Mouse (Mus musculus): ENCODE data around the gene Ttc16.

The Ttc16 gene

DNA sequence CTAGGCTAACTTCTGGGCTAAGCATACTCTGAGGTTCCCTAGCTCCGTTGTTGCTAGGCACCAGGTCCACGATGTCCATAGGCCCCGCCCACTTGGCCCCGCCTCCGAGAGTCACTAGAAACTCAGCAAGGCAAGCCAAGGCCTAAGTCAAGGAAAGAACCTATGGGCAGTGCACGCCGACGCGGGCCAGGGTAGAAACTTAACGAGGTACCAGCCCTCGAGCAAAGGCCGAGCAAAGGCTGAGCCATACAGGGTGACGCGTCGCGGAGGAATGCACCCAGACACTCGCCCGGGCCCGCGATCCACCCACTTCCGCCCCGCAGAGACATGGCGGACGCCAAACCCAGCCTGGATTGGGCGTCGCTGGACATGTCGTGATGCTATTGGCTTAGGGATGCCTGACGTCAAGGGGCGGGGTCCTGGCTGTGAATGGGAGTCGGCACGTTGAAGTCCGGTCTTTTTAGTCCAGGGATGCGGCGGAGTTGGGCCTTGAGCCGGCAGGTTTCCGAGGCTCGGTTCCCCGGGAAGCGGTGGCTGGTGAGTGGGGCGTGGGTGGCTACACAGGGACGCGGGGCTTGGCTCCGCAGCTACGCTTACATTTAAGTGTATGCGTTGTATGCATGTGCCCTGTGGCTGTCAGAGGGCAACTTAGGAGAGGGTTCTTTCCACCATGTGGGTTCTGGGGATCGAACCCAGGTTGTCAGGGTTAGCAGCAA, at the start of gene Ttc16, which contains the start of gene Ptrh1:
Gene Ttc16, minus strand, starts transcription at position 275 of the 716 bp plus-strand sequence.
Gene Ptrh1, plus strand, starts transcription at position 428 of the 716 bp plus-strand sequence.
- peak; percentile 87 for ATAC-seq (ENCODE audit: insufficient number of reproducible peaks, low FRiP score, low TSS enrichment)

DNA sequence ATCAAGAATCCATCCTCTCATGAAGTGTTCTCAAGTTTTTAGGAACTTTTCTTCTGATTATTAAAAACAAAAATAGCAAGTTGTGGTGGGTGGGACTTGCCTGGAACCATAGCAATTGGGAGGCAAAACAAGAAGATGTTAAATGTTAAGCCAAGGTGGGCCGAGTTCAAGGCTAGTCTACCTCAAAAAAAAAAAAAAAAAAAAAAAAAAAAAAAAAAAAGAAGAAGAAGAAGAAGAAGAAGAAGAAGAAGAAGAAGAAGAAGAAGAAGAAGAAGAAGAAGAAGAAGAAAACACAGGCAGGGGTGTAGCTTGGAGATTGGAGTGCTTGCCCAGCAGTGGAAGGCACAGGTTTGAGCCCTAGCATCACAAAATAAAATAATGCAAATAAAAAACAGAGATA, 49.3 kb upstream of the Ttc16 start:
- no peak for ATAC-seq (ENCODE audit: insufficient number of reproducible peaks, low FRiP score, low TSS enrichment)

DNA sequence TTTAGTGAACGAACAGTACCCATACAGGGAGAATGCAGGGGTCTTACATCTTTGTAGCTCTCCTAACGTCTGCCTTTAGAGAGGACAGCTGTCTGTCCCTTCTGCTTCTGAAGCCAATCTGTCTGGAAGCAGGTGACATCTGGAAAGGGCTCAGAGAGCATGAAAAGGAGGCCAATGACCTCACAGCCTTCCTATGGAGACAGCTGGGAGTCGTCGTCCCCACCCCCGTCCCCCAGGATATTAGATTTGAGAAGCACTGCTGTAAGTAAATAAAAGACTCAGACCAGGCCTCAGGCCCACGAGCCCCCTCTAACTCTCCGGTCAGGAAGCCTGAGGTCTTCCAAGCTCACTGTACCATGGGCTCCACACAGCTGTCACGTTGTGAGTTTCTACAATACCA, 48.7 kb upstream of the Ttc16 start:
- no peak for ATAC-seq (ENCODE audit: insufficient number of reproducible peaks, low FRiP score, low TSS enrichment)

DNA sequence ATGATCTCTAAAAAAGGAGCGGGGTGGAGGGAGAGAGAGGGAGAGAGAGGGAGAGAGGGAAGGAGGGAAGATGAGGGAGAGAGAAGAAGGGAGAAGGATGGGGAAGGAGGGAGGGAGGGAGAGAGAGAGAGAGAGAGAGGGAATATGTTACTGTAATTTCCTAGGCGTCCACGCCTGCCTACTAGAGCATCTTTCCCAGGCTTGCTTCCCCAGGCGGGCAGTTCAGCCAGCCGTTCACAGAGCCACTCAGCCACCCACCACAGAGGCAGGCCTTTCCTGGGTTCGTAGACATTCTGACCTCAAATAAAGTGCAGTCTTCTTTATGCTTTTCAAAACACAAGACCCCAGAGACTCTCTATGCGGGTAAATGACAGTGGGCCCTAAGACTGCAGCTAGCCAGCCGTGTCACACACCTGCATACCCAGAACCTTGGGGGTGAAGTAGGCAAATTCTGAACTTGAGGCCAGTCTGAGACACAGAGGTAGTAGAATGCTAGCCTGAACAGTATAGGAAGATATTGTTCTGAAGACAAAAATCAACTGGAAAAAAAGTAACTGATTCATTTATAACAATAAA, 48.2 kb upstream of the Ttc16 start:
- no peak for ATAC-seq (ENCODE audit: insufficient number of reproducible peaks, low FRiP score, low TSS enrichment)

DNA sequence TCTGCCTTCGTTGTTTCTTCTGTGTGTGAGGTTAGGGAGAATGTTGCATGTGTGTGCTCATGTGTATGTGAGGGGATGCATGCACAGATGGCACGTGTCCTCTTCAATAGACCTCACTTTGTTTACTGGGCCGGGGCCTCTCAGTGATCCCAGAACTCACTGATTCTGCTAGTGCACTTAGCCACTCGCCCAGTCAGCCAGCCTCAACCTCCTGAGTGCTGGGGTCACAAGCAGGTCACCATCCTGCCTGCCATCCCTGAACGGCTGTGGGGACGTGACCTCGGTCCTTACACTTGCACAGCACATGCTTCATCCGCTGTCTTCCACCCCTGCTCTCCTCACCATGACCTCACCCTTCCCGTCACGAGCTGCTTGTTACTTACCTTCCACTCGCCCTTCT, 47.7 kb upstream of the Ttc16 start:
- ATAC-seq (ENCODE audit: insufficient number of reproducible peaks, low FRiP score, low TSS enrichment) = no peak

DNA sequence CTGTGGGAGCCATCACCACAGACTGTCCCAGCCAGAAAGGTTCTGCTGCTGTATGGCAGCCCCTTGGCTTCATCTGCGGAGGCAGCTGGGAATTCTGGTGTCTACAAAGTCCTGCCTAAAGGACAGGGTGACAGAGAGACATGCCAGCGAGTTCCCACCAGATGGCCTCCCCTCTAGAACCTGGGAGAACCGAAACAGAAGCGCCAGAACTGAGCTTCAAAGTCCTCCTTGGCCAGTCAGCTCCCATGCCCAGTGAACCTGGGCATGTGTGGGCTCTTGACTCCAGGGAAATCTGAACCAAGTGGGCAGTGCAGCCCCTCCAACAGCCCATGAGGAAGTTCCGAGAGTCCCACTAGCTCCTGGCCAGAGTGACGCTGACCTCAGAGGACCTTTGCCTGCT, 47.2 kb upstream of the Ttc16 start:
- ATAC-seq (ENCODE audit: insufficient number of reproducible peaks, low FRiP score, low TSS enrichment) = 0 out of 2 replicates have a peak, but pooled peaks have one; percentile 23

DNA sequence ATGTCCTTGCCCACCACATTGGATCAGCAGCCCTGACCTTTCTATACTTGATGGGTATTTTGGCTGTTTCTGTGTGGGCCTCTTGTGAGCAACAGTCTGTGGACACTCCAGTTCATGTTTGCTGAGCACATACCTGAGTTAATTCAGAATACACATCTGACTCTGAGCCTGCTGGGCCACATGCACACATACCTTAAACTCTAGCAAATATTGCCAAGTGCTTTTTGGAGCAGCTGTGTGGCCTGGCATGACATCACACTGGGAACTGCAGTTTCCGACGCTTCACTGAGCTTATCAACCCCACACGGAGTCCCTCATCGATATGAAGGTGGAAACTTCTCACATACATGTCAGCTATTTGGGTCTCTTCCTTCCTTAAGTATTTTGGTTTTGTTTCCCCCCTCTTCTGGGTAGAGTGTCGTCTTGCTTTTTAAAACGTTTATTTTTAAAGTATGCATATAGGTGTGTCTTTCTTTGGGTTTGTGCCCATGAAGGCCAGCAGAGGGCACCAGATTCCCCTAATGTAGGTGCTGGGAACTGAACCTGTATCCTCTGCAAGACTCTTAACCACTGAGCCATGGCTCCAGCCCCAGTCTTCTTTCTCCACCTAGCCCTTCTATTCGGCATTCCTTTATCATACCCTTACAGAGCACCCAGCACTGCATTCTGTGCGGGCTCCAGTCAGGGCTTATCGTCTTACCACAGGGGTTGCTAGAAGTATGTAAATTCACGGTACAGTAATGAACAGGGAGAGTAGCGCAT, 45.8 kb upstream of the Ttc16 start:
- ATAC-seq (ENCODE audit: insufficient number of reproducible peaks, low FRiP score, low TSS enrichment) = no peak

DNA sequence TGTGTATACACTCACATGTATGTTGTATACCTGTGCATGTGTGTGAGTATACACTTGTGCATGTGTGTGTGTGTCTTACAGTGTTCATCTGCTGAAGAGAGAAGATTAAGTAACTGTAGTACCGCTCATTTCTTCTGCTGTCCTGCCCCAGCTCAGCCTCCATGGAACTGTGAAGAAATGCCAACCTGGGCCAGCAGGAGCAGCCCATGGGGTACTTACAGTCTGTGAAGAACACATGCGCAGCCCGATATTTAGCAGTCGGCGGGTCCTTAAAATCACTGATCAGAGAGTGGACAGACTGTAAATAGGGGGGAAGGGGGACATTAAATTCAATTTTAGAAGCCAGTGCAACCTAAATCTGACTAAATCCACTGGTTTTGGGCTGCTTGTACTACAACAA, 42.8 kb upstream of the Ttc16 start:
- ATAC-seq (ENCODE audit: insufficient number of reproducible peaks, low FRiP score, low TSS enrichment) = no peak

DNA sequence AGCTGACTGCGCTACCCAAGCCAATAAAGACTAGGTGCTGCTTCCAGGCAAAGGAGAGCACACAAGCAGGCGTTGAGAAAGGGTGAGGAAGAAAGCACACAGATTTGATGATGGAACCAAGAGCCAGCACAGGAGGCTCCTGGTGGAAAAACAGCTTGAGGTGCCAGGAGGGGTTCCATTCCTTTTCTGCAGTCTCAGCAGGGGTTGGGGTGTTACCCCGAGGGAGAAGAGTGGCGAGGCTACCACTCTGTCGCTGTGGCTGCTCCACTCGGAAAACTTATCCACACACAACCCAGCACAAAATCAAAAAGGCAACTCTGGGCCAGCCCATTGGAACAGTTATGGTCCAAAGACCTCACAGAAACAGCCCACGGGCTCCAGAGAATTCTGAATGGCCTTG, 42.2 kb upstream of the Ttc16 start:
- ATAC-seq (ENCODE audit: insufficient number of reproducible peaks, low FRiP score, low TSS enrichment) = 0 out of 2 replicates have a peak, but pooled peaks have one; percentile 36

DNA sequence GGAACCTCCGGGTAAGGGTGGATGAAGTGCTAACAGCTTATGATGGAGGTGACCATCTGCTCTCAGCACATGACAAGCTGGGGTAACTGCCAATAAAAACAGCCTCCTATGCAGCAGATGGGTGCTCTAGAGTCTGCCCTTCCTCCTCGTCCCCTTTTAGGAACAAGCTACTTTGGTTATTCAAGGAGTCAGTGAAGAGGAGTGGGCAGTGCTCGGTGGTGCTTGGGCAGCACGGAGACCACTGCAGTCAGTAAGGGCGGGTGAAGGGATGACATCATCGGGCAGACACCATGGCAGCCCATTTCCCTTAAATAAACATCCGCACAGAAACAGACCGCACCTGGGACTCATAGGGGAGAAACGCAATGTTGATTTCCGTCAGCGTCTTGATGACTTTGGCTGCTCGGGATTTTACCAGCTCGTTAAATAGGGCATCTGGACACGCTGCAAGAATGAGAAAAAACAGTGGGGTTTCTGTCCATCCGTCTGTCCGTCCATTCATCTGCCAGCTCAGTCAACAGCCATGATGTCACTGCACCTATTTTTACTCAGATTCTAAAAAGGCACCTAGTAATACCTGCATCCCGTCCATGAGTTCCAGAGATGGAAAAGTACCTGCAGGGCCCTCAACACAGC, 41.6 kb upstream of the Ttc16 start:
- ATAC-seq (ENCODE audit: insufficient number of reproducible peaks, low FRiP score, low TSS enrichment) = peak; percentile 74

DNA sequence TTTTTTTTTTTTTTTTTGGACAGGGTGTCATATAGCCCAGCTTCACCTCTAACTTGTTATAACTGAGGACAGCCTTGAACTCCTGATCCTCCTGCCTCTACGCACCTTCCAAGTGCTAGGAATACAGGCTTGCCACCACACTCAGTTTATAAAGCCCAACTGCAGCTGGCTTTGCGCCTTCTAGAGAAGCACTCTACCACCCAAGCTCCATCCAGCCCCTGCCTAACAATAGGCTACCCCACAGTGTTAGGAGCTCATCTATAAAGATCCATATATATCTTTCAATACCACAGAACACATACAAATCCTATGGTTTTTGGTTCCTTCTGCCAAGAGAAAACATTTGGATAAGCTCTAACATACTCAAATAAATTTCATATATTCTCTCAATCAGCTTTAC, 41.1 kb upstream of the Ttc16 start:
- no peak for ATAC-seq (ENCODE audit: insufficient number of reproducible peaks, low FRiP score, low TSS enrichment)

DNA sequence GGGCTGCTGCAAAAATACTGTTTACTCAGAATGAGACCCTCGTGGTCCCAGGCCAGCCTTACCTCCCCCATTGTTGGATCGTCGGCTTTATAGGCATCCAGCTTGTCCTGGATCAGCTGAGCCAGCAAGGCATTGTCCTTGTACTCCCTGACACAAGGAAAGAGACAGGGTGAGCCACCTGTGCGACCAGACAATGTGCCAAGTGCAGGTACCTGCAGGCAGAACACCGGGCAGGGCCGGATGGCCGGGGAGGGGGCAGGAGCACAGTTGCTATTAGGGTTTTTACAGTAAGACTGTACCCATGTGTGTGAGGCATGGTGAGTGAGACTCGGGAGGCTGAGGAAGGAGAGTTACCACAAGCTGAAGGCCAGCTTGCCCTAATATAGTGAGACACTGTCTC, 36.5 kb upstream of the Ttc16 start:
- peak; percentile 69 for ATAC-seq (ENCODE audit: insufficient number of reproducible peaks, low FRiP score, low TSS enrichment)

DNA sequence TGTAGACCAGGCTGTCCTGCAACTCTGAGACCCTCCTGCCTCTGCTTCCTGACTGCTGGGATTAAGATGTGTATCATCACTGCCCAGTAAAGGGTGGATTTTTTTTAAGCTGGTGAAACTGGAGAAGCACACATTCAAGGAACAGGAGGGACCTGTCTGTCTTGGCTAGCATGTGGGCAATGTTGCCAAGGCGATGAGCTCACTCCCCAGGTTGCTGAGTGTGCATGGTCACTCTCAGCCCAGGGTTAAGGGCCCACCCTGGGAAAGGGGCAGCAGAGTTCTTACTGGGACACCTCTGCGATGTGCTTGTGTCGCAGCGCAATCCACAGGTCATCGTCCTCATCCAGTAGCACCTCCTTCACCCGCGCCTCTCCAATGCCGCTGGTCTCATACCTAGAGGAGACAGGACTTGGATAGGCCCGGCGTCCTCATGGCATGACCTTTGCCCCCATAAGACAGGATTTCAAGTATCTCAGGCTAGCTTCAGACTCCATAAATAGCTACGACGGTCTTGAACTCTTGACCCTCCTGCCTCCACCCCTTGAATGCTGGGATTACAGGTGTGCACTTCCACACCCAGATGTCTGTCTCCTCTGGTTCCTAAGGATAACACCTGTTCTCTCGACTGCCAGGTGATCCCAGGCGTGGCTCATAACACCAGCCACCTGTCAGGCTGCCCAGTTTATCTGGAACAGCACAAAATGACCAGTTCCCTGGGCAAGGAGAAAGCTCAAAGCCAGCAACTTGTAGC, 33.6 kb upstream of the Ttc16 start:
- ATAC-seq (ENCODE audit: insufficient number of reproducible peaks, low FRiP score, low TSS enrichment) = no peak

DNA sequence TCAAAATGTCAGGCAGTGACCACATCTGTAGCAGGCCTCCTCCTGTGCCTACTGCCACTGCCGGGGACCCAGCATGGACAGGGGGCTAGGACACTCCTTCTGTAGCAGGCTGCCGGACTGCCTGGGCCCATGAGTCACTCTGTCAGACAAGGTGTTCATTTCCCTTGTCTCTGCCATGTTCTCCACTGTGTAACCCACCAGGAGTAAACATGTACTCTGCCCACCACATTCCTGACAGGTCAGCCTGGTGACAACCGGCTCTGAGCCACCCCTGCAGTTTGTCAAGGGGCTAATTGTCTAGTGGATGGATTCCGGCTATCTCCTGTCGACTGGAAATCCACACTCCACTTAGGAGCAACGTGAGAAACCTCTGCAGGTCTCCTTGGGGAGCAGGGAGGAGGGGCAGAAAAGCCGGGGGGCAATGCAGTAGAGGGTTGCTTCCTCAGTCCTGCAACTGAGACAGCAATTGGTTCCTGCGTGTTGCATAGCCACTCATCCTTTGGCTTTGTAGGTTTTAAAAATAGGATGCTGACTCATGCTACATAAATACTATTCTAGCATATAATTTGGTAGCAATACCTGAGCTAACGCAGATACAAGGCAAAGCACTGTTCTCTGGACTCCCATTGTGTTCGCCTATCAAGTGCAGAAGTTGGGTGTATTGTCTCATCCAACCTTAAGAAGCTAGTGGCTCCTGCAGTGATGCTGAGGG, 23.0 kb upstream of the Ttc16 start:
- ATAC-seq (ENCODE audit: insufficient number of reproducible peaks, low FRiP score, low TSS enrichment) = no peak

DNA sequence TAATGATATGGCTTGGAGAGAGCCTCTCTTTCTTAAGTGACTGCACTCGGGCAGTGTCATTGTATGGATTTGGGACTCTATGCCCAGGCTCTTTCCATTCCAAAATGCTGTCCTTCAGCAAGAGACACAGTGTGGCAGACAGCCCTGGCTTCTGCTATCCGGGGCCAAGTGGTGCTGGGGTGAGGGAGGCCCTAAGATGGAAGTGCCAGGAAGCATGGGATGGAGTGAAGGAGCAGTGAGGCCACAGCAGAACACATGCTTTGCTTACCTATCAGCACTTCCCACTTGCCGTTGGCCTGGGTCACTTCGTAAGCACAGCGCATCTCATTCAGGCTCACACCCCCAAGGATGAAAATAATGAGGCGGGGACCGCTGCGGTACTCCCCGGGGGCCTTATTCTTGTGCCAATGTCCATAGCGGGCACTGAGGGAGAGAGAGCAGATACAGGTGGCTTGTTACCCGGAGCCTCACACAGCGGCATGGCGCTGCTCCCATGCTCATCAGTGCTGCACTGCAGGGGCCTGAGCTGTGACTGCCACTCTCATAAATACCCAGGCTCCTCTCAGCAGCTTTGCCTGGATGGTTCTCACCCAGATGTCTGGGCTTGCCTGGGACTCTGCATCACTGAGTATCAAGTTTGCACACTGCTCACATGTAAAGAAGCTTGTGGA, 20.4 kb upstream of the Ttc16 start:
- ATAC-seq (ENCODE audit: insufficient number of reproducible peaks, low FRiP score, low TSS enrichment) = no peak

DNA sequence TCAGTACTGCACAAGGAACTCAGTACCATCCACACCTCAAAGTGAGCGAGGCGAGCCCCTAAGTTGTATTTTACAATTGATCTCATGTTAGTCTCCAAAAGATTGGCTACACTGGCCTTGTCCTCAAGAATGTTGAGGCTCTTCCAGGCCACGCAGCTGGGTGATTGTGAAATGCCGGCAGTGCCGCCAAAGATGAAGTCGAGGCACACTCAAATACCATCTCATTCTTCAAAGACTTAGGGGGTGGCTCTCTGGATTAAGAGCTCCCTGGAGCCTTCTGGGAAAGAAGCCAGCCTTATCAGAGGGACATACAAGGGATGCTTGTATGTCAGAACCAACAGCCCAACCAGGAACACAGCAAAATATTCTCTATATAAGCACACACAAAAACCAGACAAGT, 15.9 kb upstream of the Ttc16 start:
- ATAC-seq (ENCODE audit: insufficient number of reproducible peaks, low FRiP score, low TSS enrichment) = no peak

DNA sequence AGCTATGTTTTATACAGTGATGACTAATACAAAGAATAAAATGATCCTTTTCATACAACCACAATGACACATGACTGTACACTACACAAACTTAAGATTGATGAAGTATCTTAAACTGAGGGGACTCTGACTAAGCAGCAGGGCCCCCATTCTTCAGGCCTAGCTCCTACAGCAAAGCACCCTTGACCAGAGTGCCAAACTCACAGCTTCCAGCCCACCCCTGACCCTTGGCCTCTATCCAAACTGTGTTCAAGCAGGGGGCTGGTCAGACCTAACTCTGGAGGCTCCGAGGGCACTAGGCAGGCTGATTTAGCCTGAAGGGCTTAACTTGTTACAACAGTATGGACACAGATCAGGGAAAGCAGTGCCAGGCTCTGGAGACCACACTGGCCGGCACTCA, 13.1 kb upstream of the Ttc16 start:
- ATAC-seq (ENCODE audit: insufficient number of reproducible peaks, low FRiP score, low TSS enrichment) = no peak

DNA sequence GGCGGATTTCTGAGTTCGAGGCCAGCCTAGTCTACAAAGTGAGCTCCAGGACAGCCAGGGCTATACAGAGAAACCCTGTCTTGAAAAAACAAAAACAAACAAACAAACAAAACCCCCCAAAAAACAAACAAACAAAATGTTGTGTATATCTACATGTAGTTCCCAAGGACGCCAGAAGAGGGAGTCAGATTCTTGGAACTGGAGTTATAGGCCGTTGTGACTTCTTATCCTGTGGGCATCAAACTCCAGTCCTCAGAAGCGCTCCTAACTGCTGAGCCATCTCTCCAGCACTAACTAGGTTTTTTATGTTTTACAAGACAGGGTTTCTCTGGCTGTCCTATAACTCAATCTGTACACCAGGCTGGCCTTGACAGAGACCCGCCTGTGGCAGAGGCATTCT, 11.7 kb upstream of the Ttc16 start:
- ATAC-seq (ENCODE audit: insufficient number of reproducible peaks, low FRiP score, low TSS enrichment) = no peak

DNA sequence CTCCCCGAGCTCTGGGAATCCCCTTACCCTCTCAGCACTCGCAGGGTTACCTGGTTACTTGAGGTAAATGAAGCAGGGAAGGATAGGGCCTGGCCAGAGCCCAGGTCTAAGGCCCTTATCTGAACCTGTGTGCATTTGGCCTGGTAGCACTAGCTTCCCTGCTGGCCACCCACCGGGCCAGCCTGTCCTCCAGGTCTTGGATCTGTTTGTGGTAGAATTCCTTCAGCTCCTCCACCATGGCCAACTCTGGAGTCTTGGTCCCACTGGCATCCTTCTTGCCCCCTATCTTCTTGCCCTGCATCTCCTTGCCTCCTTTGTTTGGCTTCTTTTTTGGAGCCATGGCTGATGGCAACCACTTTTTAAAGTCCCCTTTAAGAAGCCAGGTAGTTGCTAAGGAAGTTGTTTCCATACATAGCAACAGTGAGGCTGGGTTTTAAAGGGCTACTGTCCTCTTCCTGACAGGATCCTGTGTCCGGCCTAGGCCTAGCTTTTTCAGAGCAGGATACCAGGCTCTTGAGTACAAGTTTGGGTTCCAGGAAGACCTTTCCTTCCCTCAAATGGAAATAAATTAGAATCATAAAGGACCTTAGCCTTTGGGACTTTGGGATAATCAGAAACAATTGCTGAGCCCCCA, 8.7 kb upstream of the Ttc16 start, which contains the start of gene Cfap157:
Gene Cfap157, minus strand, starts transcription at position 381 of the 634 bp plus-strand sequence.
- no peak for ATAC-seq (ENCODE audit: insufficient number of reproducible peaks, low FRiP score, low TSS enrichment)

Measured in cerebellum, adult (tissue).